ENCODE assay signal across 26 mouse cellular contexts in the genomic region with DNA sequence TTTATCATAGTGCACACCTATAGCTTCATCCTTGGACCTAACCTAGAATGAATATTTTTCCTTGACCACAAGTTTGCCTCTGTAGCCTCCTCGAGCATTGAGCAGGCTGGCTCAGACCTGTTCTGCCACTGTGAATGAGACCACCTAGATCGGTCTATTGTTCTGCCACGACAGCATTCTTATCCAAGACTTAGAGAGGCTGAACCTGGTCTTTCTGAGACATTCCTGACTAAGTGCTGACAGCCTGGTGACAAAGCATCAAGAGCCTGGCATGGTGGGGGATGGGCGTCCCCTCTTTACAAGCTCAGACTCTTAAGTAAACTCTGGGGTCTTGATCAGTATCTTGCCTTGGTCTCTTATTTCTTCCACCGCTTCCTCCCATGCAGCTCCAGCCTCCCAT. TPM values are rescaled to one million over a fixed set of nuclear protein-coding genes. Genes with fewer than 3 reads are reported as not detected.
A peak's percentile ranks its signal among the peaks of the same experiment; 100 is the strongest.
DNase-seq lines count a peak whose midpoint lies in the region; TF ChIP-seq lines count a peak whose summit lies in the region.
"Had no signal": no experiment of that assay in that cellular context is flagged by ENCODE, and none has a peak within 500 bp of the region (broad histone marks: within the 10 kb centered on the region; RNA-seq: fewer than 3 reads in every experiment).

No protein-coding gene starts in this region.

- H3K4me1 ChIP-seq in ES-E14 (ENCODE audit: control insufficient read depth in 2 of 2, insufficient read depth in 2 of 2, low read length in 2 of 2, poor library complexity in 1 of 2), result peaks cover 1 to 2% of the 10 kb centered on the region in 2 experiments; a peak in 2 of 4 replicates
- H3K4me1 ChIP-seq in embryonic facial prominence, embryonic 10.5 days, result no peaks in the 10 kb centered on the region
- H3K4me1 ChIP-seq: forebrain, embryonic 12.5 days; hindbrain, embryonic 13.5 days had no signal

- WGBS in embryonic facial prominence, embryonic 10.5 days, result 45% methylated on average over 5 of the region's 5 CpGs

- in situ Hi-C loops in ES-E14 (cut with MboI; ENCODE audit: low sequenced_read_pairs in 2 of 2, unreplicated experiment in 2 of 2), result no loop called here

- peak; percentile 26 for DNase-seq in embryo, embryonic 10 days (ENCODE audit: low spot score)
- DNase-seq in embryo, embryonic 11 days, result no peak
- DNase-seq in ES-E14 (ENCODE audit: low read depth, low spot score), result peak; percentile 80
- peak; percentile 53 for DNase-seq in embryonic facial prominence, embryonic 10.5 days (ENCODE audit: low spot score)
- no peak for DNase-seq in urinary bladder, adult 2 months (ENCODE audit: low spot score)
- no peak for DNase-seq in left cerebral cortex, adult 2 months (ENCODE audit: extremely low spot score in 1 of 2, low spot score in 2 of 2)
- DNase-seq in spleen, adult 12 weeks (ENCODE audit: low spot score), result no peak
- DNase-seq: adrenal gland, postnatal 14 days; B cell, adult 2 months; cerebellum, adult 18-20 months; cerebellum, adult 9-11 months; cerebellum, postnatal 36 days; gastrocnemius, postnatal 10 days; heart, adult 18-20 months; heart, postnatal 10 days; kidney, adult 11 months had no signal

- no peaks in the 10 kb centered on the region for H3K36me3 ChIP-seq in ES-E14 (ENCODE audit: control insufficient read depth, insufficient read depth, low read length, poor library complexity, severe bottlenecking)
- H3K36me3 ChIP-seq in embryonic facial prominence, embryonic 10.5 days (replicated peaks), result no peaks in the 10 kb centered on the region
- H3K36me3 ChIP-seq: forebrain, embryonic 12.5 days; heart, embryonic 10.5 days; hindbrain, embryonic 13.5 days had no signal

- no peak overlapping the region for H3K4me3 ChIP-seq in ES-E14 (ENCODE audit: insufficient read depth in 1 of 2, low read depth in 1 of 2, low read length in 2 of 2, poor library complexity in 1 of 2, severe bottlenecking in 1 of 2)
- H3K4me3 ChIP-seq in embryonic facial prominence, embryonic 10.5 days, result no peak overlapping the region
- H3K4me3 ChIP-seq in left cerebral cortex, adult 2 months, result no peak overlapping the region
- H3K4me3 ChIP-seq: forebrain, embryonic 12.5 days; heart, embryonic 10.5 days; hindbrain, embryonic 13.5 days had no signal

- no peak overlapping the region for H3K27ac ChIP-seq in ES-E14 (ENCODE audit: insufficient read depth, low read depth, low read length, poor library complexity, severe bottlenecking)
- no peak overlapping the region for H3K27ac ChIP-seq in embryonic facial prominence, embryonic 10.5 days (replicated peaks)
- H3K27ac ChIP-seq in left cerebral cortex, adult 2 months, result no peak overlapping the region
- H3K27ac ChIP-seq: forebrain, embryonic 12.5 days; heart, embryonic 10.5 days; hindbrain, embryonic 13.5 days; hindbrain, postnatal 0 days had no signal

- no peaks in the 10 kb centered on the region; the same call in 1 of the 2 replicates for H3K9me3 ChIP-seq in ES-E14 (ENCODE audit: control insufficient read depth, insufficient read depth, low read depth, low read length)
- H3K9me3 ChIP-seq in embryonic facial prominence, embryonic 10.5 days, result no peaks in the 10 kb centered on the region
- H3K9me3 ChIP-seq: forebrain, embryonic 12.5 days; heart, embryonic 10.5 days; hindbrain, embryonic 13.5 days had no signal

- intact Hi-C loops in left cerebral cortex, adult 2 months (cut with DNase I), result loop anchor here (2.0 to 10.0 kb wide), 5 partner anchors 291 to 1553 kb away; a partner anchor contains a TSS

- no peak overlapping the region for H3K9ac ChIP-seq in ES-E14 (ENCODE audit: insufficient read depth, low read depth, low read length, poor library complexity, severe bottlenecking)
- H3K9ac ChIP-seq: forebrain, embryonic 12.5 days; hindbrain, embryonic 13.5 days had no signal

- no peak for TF ChIP-seq CTCF in left cerebral cortex, adult 2 months (IDR thresholded peaks at IDR 0.05)

- H3K27me3 ChIP-seq in embryonic facial prominence, embryonic 10.5 days (replicated peaks; ENCODE audit: low read depth, poor library complexity, severe bottlenecking), result no peaks in the 10 kb centered on the region
- H3K27me3 ChIP-seq: forebrain, embryonic 12.5 days; hindbrain, embryonic 13.5 days had no signal

TF ChIP-seq in ES-E14, 5 proteins besides CTCF, POLR2A, EP300 and RAD21:
- TF ChIP-seq ZNF384 (IDR thresholded peaks at IDR 0.05; ENCODE audit: low read depth, low read length), result no peak
- TF ChIP-seq ZC3H11A (IDR thresholded peaks at IDR 0.05; ENCODE audit: borderline replicate concordance, low read depth, low read length), result no peak
- TF ChIP-seq HCFC1 (IDR thresholded peaks at IDR 0.05; ENCODE audit: borderline replicate concordance, insufficient read depth, low read length), result no peak
- peak; percentile 58; the same call in 1 of the 2 replicates for TF ChIP-seq CHD2 (IDR thresholded peaks at IDR 0.05; ENCODE audit: low read depth, low read length)
- TF ChIP-seq MAFK (IDR thresholded peaks at IDR 0.05; ENCODE audit: insufficient read depth, low read depth, low read length), result peak; percentile 82
TF ChIP-seq in ES-E14: peak in this region for 2.

RNA-seq across cellular contexts. Expression of a gene that starts 47.6 kb away (rescaled TPM):
- 54.7 and 66.9 TPM in 2 replicates for total RNA-seq in ES-E14 (2012; rRNA removed)
- polyA plus RNA-seq in embryonic facial prominence, embryonic 10.5 days (2016; fragmentation: Nextera tagmentation; extraction: Ambion mirVana), result 40.0 and 43.7 TPM in 2 replicates
- 52.6 and 58.8 TPM in 2 replicates for polyA plus RNA-seq in urinary bladder, adult 2 months (2012; rRNA removed)
- 10 to 100 TPM; 57.0 to 61.5 TPM for total RNA-seq in left cerebral cortex, adult 2 months (2021)

RNA-seq across cellular contexts. Expression of a gene that starts 55.1 kb away (rescaled TPM):
- 0.45 TPM in 1 of 2 replicates, not detected in the other for total RNA-seq in ES-E14 (2012; rRNA removed)
- polyA plus RNA-seq in embryonic facial prominence, embryonic 10.5 days (2016; fragmentation: Nextera tagmentation; extraction: Ambion mirVana), result 0.06 TPM in 1 of 2 replicates, not detected in the other
- polyA plus RNA-seq in urinary bladder, adult 2 months (2012; rRNA removed), result 54.5 and 59.2 TPM in 2 replicates
- not detected for total RNA-seq in left cerebral cortex, adult 2 months (2021)
- total RNA-seq: heart, postnatal 10 days; hematopoietic stem cell, adult 5-6 weeks; hindbrain, postnatal 0 days had no signal
- polyA plus RNA-seq: activated CD4-positive, CD25-positive, alpha-beta regulatory T cell, adult 4 months; CD4-positive, CD25-positive, alpha-beta regulatory T cell, adult 4 months; forebrain, embryonic 12.5 days; forebrain, embryonic 16.5 days; frontal cortex, adult 2 months; heart, embryonic 14.5 days; hindbrain, embryonic 13.5 days; hindbrain, postnatal 0 days had no signal

Comparison
In these comparisons a context has a peak if more than half of its experiments do, and no peak if none do; other contexts are left out.
1. DNase-seq: peak in embryo, embryonic 10 days (single experiment), ES-E14 (single experiment) and embryonic facial prominence, embryonic 10.5 days (single experiment); none in embryo, embryonic 11 days (single experiment), urinary bladder, adult 2 months (single experiment), left cerebral cortex, adult 2 months (0 of 2) and spleen, adult 12 weeks (single experiment).